Mouse (Mus musculus) heart, embryonic 16.5 days (tissue): ENCODE measurements at regions not wholly inside any gene's neighbourhood (a gene's known extent, or its start where the extent isn't known, plus 50 kb on each side); places are given as distances from the start of the nearest gene placed in this dataset.

Experiments
- ATAC-seq: fragments of 200-750 bp; cut with Nextera tagmentation; replicated peaks from 2 replicates; pipeline ENCODE4 v1.8.0; 2017; ENCODE audit warnings: moderate number of reproducible peaks; ENCODE audit not compliant: insufficient read depth, low FRiP score; ENCODE audit errors: extremely low read depth
- H3K27ac ChIP-seq: fragments of 300-500 bp; sonication (generic); 2 replicates; pipeline ENCODE4 v1.5.1; 2014; ENCODE audit warnings: mild to moderate bottlenecking, low read length, control low read depth, moderate library complexity
- H3K27me3 ChIP-seq: fragments of 300-500 bp; sonication (generic); 2 replicates; pipeline ENCODE4 v1.6.1; 2014; ENCODE audit warnings: low read length, mixed read lengths; ENCODE audit not compliant: control insufficient read depth, insufficient read depth
- H3K36me3 ChIP-seq: fragments of 300-500 bp; sonication (generic); 2 replicates; pipeline ENCODE4 v1.6.1; 2014; ENCODE audit not compliant: control insufficient read depth, insufficient read depth
- H3K4me1 ChIP-seq: fragments of 300-500 bp; sonication (generic); 2 replicates; pipeline ENCODE4 v1.6.1; 2014; ENCODE audit warnings: low read length, mixed read lengths; ENCODE audit not compliant: control insufficient read depth, insufficient read depth
- H3K4me2 ChIP-seq: fragments of 300-500 bp; sonication (generic); 2 replicates; pipeline ENCODE4 v1.6.1; 2014; ENCODE audit warnings: low read depth, mild to moderate bottlenecking, control low read depth, low read length
- H3K4me3 ChIP-seq: fragments of 300-500 bp; sonication (generic); 2 replicates; pipeline ENCODE4 v1.5.1; 2014; ENCODE audit warnings: mild to moderate bottlenecking, control low read depth, low read length
- H3K9ac ChIP-seq: fragments of 300-500 bp; sonication (generic); 2 replicates; pipeline ENCODE4 v1.6.1; 2014; ENCODE audit warnings: low read length, control low read depth
- H3K9me3 ChIP-seq: fragments of 300-500 bp; sonication (generic); replicated peaks from 2 replicates; pipeline ENCODE4 v1.6.1; 2016; ENCODE audit warnings: low read length; ENCODE audit not compliant: control insufficient read depth
- WGBS: fragments of 180-500 bp; shearing (Covaris S2); extraction: QIAGEN DNeasy Blood & Tissue Kit; methylation state at CpG from one replicate; pipeline ENCODE4 v1.1.7; 2014; 5-methylcytosine and 5-hydroxymethylcytosine counted together

GRCm38 (mm10) chr9:73242521-73243308, 129.5 kb downstream of the Rsl24d1 start:
- no peak overlapping the region for H3K4me3 ChIP-seq
- 74% methylated on average over 4 of the region's 4 CpGs for WGBS
- ATAC-seq: no peak
- H3K9ac ChIP-seq: no peak overlapping the region
- H3K4me2 ChIP-seq: no peak overlapping the region
- no peaks in the 10 kb centered on the region for H3K27me3 ChIP-seq
- H3K4me1 ChIP-seq: 0 out of 2 replicates have a peak, but pooled peaks cover 5% of the 10 kb centered on the region
- no peaks in the 10 kb centered on the region for H3K9me3 ChIP-seq
- H3K36me3 ChIP-seq: no peaks in the 10 kb centered on the region
- H3K27ac ChIP-seq: no peak overlapping the region

- ATAC-seq: no peak
Observed at GRCm38 (mm10) chr9:73244177-73244576, 131.0 kb downstream of the Rsl24d1 start.

GRCm38 (mm10) chr9:73245524-73245923, 132.3 kb downstream of the Rsl24d1 start:
- ATAC-seq: no peak
- no peaks in the 10 kb centered on the region for H3K9me3 ChIP-seq
- no peak overlapping the region for H3K4me3 ChIP-seq
- H3K27ac ChIP-seq: no peak overlapping the region
- WGBS: 41% methylated on average over 7 of the region's 7 CpGs
- no peak overlapping the region for H3K9ac ChIP-seq
- no peak overlapping the region for H3K4me2 ChIP-seq
- no peaks in the 10 kb centered on the region for H3K36me3 ChIP-seq
- H3K4me1 ChIP-seq: 0 out of 2 replicates have a peak, but pooled peaks cover 5% of the 10 kb centered on the region
- H3K27me3 ChIP-seq: no peaks in the 10 kb centered on the region

More at GRCm38 (mm10) chr9:73244177-73244576, 131.0 kb downstream of the Rsl24d1 start:
- Histone ChIP-seq H3K27ac (no peak overlapping the region), H3K36me3 (no peaks in the 10 kb centered on the region), H3K9ac (no peak overlapping the region), H3K4me1 (0 out of 2 replicates have a peak, but pooled peaks cover 5% of the 10 kb centered on the region), H3K4me3 (no peak overlapping the region), H3K27me3 (no peaks in the 10 kb centered on the region), H3K9me3 (no peaks in the 10 kb centered on the region), H3K4me2 (no peak overlapping the region)
- 79% methylated on average over 3 of the region's 3 CpGs for WGBS

- Histone ChIP-seq H3K9ac (no peak overlapping the region), H3K4me2 (no peak overlapping the region), H3K4me3 (no peak overlapping the region), H3K27ac (no peak overlapping the region), H3K36me3 (no peaks in the 10 kb centered on the region), H3K27me3 (no peaks in the 10 kb centered on the region), H3K4me1 (no peaks in the 10 kb centered on the region), H3K9me3 (no peaks in the 10 kb centered on the region)
- 62% methylated on average over 9 of the region's 9 CpGs for WGBS
- no peak for ATAC-seq
Observed at GRCm38 (mm10) chr9:73258171-73258570, 144.9 kb downstream of the Rsl24d1 start.

- Histone ChIP-seq H3K27ac (no peak overlapping the region), H3K9me3 (no peaks in the 10 kb centered on the region), H3K4me3 (no peak overlapping the region), H3K4me2 (no peak overlapping the region), H3K27me3 (no peaks in the 10 kb centered on the region), H3K4me1 (no peaks in the 10 kb centered on the region), H3K9ac (no peak overlapping the region), H3K36me3 (no peaks in the 10 kb centered on the region)
- ATAC-seq: no peak
- WGBS: 68% methylated on average over 8 of the region's 8 CpGs
Observed at GRCm38 (mm10) chr9:73258640-73259039, 145.4 kb downstream of the Rsl24d1 start.

- Histone ChIP-seq H3K9me3 (no peaks in the 10 kb centered on the region), H3K27me3 (no peaks in the 10 kb centered on the region), H3K27ac (no peak overlapping the region), H3K4me2 (no peak overlapping the region), H3K4me1 (no peaks in the 10 kb centered on the region), H3K9ac (no peak overlapping the region), H3K4me3 (no peak overlapping the region), H3K36me3 (no peaks in the 10 kb centered on the region)
- no peak for ATAC-seq
- 64% methylated on average over 5 of the region's 5 CpGs for WGBS
Observed at GRCm38 (mm10) chr9:73262711-73263110, 149.5 kb downstream of the Rsl24d1 start.

GRCm38 (mm10) chr9:73270249-73270648, 157.0 kb downstream of the Rsl24d1 start:
- H3K4me2 ChIP-seq: no peak overlapping the region

GRCm38 (mm10) chr9:73272614-73273013, 159.4 kb downstream of the Rsl24d1 start:
- Histone ChIP-seq H3K4me1 (no peaks in the 10 kb centered on the region), H3K27ac (no peak overlapping the region), H3K4me2 (no peak overlapping the region), H3K27me3 (no peaks in the 10 kb centered on the region), H3K9ac (no peak overlapping the region), H3K4me3 (no peak overlapping the region), H3K9me3 (no peaks in the 10 kb centered on the region), H3K36me3 (no peaks in the 10 kb centered on the region)
- no peak for ATAC-seq
- WGBS: 53% methylated on average over 2 of the region's 2 CpGs

More at GRCm38 (mm10) chr9:73270249-73270648, 157.0 kb downstream of the Rsl24d1 start:
- H3K36me3 ChIP-seq: no peaks in the 10 kb centered on the region
- H3K27ac ChIP-seq: no peak overlapping the region
- no peaks in the 10 kb centered on the region for H3K9me3 ChIP-seq
- H3K27me3 ChIP-seq: no peaks in the 10 kb centered on the region
- H3K4me1 ChIP-seq: no peaks in the 10 kb centered on the region
- ATAC-seq: no peak
- no peak overlapping the region for H3K4me3 ChIP-seq
- H3K9ac ChIP-seq: no peak overlapping the region
- 75% methylated on average over 5 of the region's 5 CpGs for WGBS

- Histone ChIP-seq H3K4me1 (no peaks in the 10 kb centered on the region), H3K9me3 (no peaks in the 10 kb centered on the region), H3K27me3 (no peaks in the 10 kb centered on the region), H3K4me3 (no peak overlapping the region), H3K4me2 (no peak overlapping the region), H3K27ac (no peak overlapping the region), H3K36me3 (no peaks in the 10 kb centered on the region), H3K9ac (no peak overlapping the region)
- 72% methylated on average over 4 of the region's 4 CpGs for WGBS
- no peak for ATAC-seq
Observed at GRCm38 (mm10) chr9:73273681-73274080, 160.5 kb downstream of the Rsl24d1 start.
